Mouse (Mus musculus): ENCODE data around the gene Cldn34b2. TPM values are rescaled to one million over a fixed set of nuclear protein-coding genes. Genes with fewer than 3 reads are reported as not detected.
"Not testable (repeated sequence)": the region's sequence is repeated elsewhere in the genome, so short reads cannot be mapped to it uniquely, and the experiment has no call there.

The Cldn34b2 gene
- polyA plus RNA-seq (2012) = not detected in 2 replicates

DNA sequence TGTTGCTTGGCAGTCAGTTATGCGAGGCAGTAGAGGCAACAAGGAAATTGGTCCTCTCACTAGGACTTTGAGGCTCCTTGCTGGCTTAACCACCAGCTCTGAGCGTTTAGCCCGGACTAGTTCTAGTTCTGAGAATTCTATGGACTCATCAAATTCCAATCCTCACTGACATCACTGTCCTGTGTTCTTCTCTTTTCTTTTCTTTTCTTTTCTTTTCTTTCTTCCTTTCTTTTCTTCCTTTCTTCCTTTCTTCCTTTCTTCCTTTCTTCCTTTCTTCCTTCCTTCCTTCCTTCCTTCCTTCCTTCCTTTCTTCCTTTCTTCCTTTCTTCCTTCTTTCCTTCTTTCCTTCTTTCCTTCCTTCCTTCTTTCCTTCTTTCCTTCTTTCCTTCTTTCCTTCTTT, at the start of gene Cldn34b2:
Gene Cldn34b2, minus strand, starts transcription at position 101 of the 400 bp plus-strand sequence.
- not testable (repeated sequence) for TF ChIP-seq GATA1 (IDR thresholded peaks at IDR 0.05; ENCODE audit: low read length)

DNA sequence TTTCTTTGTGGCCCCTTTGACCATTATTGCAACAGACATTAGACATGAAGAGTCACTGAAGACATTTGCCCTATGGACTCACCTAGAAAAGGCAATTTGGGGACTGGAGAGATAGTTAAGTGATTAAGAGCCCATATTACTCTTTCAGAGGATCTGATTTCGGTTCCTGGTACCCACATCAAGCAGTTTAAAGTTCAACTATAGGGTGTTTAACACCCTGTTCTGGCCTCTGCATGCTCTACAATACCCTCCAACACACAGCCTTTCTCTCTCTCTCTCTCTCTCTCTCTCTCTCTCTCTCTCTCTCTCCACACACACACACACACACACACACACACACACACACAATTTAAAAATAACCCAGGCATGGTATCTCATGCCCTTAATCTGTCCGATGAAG, 49.4 kb upstream of the Cldn34b2 start:
- TF ChIP-seq GATA1 (IDR thresholded peaks at IDR 0.05; ENCODE audit: low read length) = no peak

DNA sequence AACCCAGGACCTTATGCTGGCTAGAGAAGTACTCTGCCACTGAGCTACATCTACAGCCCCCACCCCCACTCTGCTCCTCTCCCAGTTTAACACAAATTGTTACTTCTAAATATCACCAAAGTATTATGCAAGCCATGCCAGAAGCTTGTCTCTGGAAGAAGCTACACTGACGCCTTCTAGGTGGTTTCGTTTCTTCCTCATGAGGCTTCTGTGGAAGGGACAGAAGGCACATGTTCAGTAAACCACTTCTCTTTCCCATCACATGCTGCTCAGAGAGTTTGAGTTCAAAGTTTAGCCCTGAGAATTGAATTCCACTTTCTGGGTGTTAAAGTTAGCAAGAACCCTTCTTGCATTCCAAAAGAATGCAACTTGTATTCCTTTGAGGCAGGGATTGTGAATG, 49.0 kb upstream of the Cldn34b2 start:
- TF ChIP-seq GATA1 (IDR thresholded peaks at IDR 0.05; ENCODE audit: low read length) = no peak

DNA sequence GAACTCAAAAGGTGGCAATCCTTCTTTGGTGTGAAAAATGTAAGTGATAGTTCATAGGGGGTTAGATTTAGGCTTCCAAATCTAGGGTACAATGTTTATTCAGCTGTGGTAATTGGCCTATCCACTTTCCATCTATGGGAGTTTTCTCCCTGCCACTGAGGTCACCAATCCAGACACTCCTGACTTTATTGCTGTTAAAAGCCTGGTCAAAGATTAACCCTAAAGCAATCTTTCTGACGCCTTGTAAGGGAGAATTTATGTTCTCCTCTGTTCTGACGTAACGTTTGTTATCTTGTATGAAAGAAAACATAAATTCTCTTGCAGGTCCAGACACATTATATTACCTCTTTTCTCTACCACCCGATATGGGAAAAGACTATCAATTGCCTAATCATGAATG, 47.4 kb upstream of the Cldn34b2 start:
- TF ChIP-seq GATA1 (IDR thresholded peaks at IDR 0.05; ENCODE audit: low read length) = no peak

DNA sequence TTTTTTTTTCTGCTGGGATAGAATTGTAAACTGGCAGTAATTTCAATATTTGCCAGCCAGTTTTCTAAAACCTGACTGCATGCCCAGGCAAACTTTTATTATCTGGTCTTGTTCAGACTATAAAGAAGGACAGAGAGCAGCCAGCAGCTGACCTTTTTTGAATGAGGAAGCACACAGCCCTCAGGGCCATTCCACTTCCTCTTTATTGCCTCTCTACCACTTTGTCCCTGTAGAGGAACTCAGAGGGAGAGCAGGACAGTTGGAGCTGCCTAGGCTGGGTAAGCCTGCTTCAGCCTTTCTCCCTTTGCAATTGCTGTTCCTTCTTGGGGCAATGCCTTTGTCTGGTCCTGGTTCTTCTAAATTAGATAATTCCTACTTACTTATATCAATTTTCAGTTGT, 44.1 kb upstream of the Cldn34b2 start:
- TF ChIP-seq GATA1 (IDR thresholded peaks at IDR 0.05; ENCODE audit: low read length) = no peak

DNA sequence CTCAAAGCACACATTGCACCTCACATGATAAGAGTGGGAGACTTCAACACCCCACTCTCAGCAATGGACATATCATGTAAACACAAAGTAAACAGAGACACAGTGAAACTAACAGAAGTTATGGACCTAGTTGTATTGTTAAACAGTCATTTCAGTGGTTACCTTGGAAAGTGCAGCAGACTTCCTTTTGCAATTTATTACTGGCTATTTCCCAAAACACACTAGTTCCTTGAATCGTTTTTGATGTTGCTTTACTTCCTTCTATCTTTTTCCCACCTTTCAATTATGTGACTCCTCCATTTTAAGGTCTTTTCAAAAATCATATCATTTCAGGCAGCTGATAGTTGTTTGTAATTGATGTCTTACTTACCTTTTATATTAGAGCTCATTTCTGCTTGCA, 43.5 kb upstream of the Cldn34b2 start:
- no peak for TF ChIP-seq GATA1 (IDR thresholded peaks at IDR 0.05; ENCODE audit: low read length)

DNA sequence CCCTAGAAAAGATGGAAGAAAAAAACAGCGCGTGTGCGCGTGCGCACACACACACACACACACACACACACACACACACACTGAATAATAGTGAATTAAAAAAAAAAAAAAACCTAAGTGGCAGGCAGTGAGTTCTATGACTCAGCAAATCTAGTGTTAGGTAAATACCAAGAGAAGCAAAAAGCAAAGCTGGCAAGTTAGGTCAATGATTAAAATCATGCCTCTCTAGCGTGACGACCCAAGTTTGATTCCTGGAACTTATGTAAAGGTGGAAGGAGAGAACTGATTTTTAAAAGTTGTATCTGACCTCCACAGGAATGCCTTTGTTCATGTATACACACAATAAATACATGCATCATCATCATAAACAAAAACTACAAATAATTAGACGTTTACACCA, 41.7 kb upstream of the Cldn34b2 start:
- no peak for TF ChIP-seq GATA1 (IDR thresholded peaks at IDR 0.05; ENCODE audit: low read length)

DNA sequence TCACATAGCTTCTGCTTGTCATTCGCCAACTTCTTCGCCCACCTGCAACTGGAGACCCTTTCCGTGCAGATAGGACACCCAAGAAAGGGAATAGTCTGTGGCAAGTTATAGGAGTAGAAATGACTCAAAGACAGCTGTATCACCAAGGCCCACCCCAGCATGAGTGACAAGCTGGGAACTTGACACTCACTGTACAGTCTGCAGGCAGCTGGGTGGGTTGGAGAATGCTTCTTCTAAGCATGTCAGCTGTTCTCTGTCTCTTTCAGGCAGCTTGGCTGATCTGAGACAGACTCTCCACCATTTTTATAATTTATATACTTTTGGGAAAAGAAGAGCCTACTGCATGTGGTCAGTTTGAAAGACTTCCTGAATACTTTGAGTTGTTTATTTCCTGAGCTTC, 39.5 kb upstream of the Cldn34b2 start:
- TF ChIP-seq GATA1 (IDR thresholded peaks at IDR 0.05; ENCODE audit: low read length) = no peak

DNA sequence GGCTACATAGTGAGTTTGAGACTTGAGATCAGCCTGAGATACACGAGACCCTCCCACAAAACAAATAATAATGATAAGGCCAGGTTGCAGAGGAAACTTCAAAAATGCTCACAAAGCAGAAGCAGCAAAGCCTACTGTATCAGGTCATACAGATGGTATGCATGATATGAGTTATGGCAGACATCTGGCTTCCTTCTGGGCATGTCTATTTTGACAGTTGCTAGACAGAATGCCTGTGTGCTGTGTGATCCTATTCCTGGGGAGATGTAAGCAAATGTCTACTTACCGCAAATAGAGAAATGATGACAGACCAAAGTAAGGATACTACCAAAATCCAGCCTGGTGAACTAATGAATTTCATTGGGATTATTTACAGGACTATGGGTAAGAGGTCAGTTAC, 38.1 kb upstream of the Cldn34b2 start:
- TF ChIP-seq GATA1 (IDR thresholded peaks at IDR 0.05; ENCODE audit: low read length) = no peak

DNA sequence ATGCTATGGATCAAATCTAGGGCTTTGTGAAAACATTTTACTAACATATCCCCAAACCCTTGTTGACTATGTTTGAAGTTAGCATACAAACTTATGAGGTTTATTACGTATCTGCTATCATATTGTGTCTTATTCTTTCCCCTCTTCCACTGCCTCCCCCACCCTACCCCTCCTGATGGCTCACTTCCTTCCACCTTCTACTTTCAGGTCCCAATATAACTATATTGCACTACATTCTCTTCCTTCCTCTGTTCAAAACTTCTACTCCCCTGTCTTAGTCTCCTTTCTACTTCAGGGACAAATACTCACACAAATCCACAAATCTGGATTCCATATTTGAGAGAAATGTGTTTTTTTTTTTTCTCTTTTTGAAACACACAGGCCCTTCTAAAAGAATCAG, 35.3 kb upstream of the Cldn34b2 start:
- TF ChIP-seq GATA1 (IDR thresholded peaks at IDR 0.05; ENCODE audit: low read length) = no peak

DNA sequence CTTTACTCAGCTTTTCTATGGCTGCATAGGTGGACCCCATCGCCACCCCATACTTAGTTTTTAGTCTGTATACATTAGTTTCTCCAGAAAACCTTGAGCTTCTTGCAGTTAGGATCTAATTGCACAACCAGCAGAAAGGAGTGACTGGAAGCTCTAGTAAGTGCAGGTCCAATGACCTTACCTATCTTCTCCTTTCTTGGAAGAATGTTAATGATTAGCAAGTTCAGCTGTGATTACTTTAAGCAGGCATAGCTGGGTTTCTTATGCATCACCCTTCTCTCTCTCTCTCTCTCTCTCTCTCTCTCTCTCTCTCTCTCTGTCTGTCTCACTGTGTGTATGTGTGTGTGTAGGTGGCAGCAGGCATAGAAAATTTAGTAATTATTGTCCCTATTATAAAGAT, 23.7 kb upstream of the Cldn34b2 start:
- no peak for TF ChIP-seq GATA1 (IDR thresholded peaks at IDR 0.05; ENCODE audit: low read length)

DNA sequence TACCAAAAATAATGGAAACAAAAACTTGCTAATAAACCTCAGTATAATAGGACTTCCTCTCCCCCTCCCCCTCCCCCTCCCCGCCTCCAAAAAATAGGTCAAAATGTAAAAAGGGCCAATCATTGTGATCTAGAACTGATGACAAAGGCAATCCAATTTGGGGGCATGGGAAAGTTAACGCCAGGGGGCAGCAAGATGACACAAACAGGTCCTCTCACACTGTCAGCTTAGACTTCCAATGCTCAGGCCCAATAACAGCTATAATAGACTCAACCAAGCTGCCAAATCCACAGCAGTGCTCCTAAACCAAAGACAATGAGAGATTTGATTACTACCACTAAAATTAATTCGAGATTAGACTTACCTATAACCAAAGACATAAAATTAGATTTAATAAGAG, 16.5 kb upstream of the Cldn34b2 start:
- no peak for TF ChIP-seq GATA1 (IDR thresholded peaks at IDR 0.05; ENCODE audit: low read length)

DNA sequence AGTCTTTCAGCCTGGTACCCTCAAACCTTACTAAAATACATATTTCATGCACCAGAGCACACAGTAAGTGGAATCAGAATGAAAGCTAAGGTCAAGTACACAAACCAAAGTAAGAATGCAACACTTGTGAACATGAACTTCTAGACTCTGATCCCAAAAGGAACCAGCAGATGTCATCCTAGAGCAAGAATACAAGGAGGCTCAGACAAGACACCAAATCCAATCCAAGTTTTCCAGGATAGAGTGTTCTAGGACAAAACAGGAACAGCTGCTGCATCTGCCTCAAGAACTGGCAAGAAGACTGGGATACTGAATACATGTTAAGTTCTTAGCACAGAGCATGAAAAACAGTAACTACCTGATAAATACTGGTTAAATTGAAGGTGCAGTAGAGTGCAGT, 30.2 kb downstream of the Cldn34b2 start:
- TF ChIP-seq GATA1 (IDR thresholded peaks at IDR 0.05; ENCODE audit: low read length) = no peak

DNA sequence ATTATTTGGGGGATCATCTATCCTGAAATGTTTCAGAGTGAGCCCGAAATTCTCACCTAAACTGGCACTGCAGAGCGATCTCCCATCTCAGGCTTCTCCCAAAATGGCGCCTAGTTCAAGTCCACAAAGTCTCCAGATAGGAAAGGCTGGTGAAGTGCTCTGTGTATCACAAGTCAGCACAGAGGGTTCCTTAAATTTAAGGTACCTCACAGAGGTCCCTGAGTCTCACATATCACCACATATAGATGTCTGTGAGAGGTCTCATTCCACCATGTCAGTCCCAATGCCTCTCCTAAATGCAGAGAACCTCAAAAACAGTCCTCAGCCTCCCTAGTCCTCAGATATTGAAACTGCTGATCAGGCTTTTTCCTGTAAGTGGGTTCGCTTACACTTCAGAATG, 34.6 kb downstream of the Cldn34b2 start, which contains the start of gene Magea2:
Gene Magea2, minus strand, starts transcription at position 101 of the 400 bp plus-strand sequence.
- not testable (repeated sequence) for TF ChIP-seq GATA1 (IDR thresholded peaks at IDR 0.05; ENCODE audit: low read length)

DNA sequence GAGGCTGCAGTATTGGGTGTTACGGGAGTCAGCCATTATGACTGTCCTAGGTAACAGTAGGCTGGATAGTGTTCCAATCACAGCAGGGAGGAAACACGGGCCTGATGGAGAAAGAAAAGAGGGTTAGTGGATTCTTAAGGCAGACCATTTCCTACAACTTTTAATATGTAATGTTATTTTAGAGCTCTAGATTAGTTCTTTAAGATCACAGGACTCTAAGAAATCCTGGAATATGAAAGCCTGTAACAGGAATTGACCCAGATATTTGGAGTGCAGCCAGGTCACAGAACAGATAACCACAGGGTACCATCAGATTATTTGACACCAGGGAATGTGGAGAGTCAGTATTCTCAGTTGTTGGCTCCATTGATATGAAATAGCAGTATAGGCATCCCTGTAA, 38.5 kb downstream of the Cldn34b2 start, which contains the start of gene Magea1:
Gene Magea1, minus strand, starts transcription at position 101 of the 400 bp plus-strand sequence.
- TF ChIP-seq GATA1 (IDR thresholded peaks at IDR 0.05; ENCODE audit: low read length) = not testable (repeated sequence)

Other genes starting within 250 kb of the Cldn34b2 start
- not detected in 2 replicates for gene Cldn34b1, start 238.1 kb downstream of the Cldn34b2 start, polyA plus RNA-seq (2012)
- gene Magea6, start 192.4 kb downstream of the Cldn34b2 start, polyA plus RNA-seq (2012) = not detected in 2 replicates
- gene Magea3, start 178.9 kb downstream of the Cldn34b2 start, polyA plus RNA-seq (2012) = not detected in 2 replicates
- gene Magea8, start 132.6 kb downstream of the Cldn34b2 start, polyA plus RNA-seq (2012) = not detected in 2 replicates
- gene Magea5, start 65.3 kb downstream of the Cldn34b2 start, polyA plus RNA-seq (2012) = not detected in 2 replicates
- not detected in 2 replicates for gene Magea1, start 38.6 kb downstream of the Cldn34b2 start, polyA plus RNA-seq (2012)
- gene Magea2, start 34.7 kb downstream of the Cldn34b2 start, polyA plus RNA-seq (2012) = not detected in 2 replicates
- 1.7 and 11.1 TPM in 2 replicates for gene Sat1, start 88.0 kb upstream of the Cldn34b2 start, polyA plus RNA-seq (2012)
- 0.94 and 5.1 TPM in 2 replicates for gene Acot9, start 134.0 kb upstream of the Cldn34b2 start, polyA plus RNA-seq (2012)
- gene Prdx4, start 212.3 kb upstream of the Cldn34b2 start, polyA plus RNA-seq (2012) = 76.0 and 115 TPM in 2 replicates